Mouse (Mus musculus) CH12.LX (cell line): Measurements from ENCODE around the gene Alox12b. TPM values are rescaled to one million over a fixed set of nuclear protein-coding genes. Genes with fewer than 3 reads are reported as not detected.

Experiments used
- DNase-seq: peaks from one replicate; pipeline ENCODE4 v3.0.0-alpha.2; 2013; ENCODE audit errors: extremely low read depth
- H3K27ac ChIP-seq: 2 replicates; pipeline ENCODE4 v1.5.1; 2012; ENCODE audit warnings: low read depth, mild to moderate bottlenecking, control low read depth, moderate library complexity; ENCODE audit not compliant: insufficient read depth
- H3K27me3 ChIP-seq: replicated peaks from 2 replicates; pipeline ENCODE3; 2012; ENCODE audit warnings: inconsistent platforms
- H3K36me3 ChIP-seq, 2 experiments: replicated peaks in 1 of 2; 2 replicates each; pipeline versions ENCODE3 to v1.6.1; 2012; ENCODE audit warnings: inconsistent platforms in 1 of 2, low read length in 1 of 2, mild to moderate bottlenecking in 1 of 2, mixed read lengths in 1 of 2, moderate library complexity in 1 of 2; ENCODE audit not compliant: control insufficient read depth in 1 of 2, insufficient read depth in 1 of 2
- H3K4me1 ChIP-seq, 2 experiments: 2 replicates each; pipeline ENCODE4 v1.6.1; 2012; ENCODE audit warnings: inconsistent platforms in 1 of 2, moderate library complexity in 1 of 2; ENCODE audit not compliant: insufficient read depth in 2 of 2, control insufficient read depth in 1 of 2
- H3K4me2 ChIP-seq: 2 replicates; pipeline ENCODE4 v1.6.1; 2012; ENCODE audit warnings: low read depth, mild to moderate bottlenecking, control low read depth; ENCODE audit not compliant: poor library complexity, insufficient read depth, severe bottlenecking
- H3K4me3 ChIP-seq, 3 experiments: fragments of 150-350 bp in 1 of 3; sonication (generic) in 1 of 3; replicated peaks in 1 of 3; 2 replicates each; pipeline versions ENCODE3 to v1.5.1; 2011 to 2012; ENCODE audit warnings: low read depth in 2 of 3, low read length in 2 of 3, mild to moderate bottlenecking in 2 of 3, moderate library complexity in 2 of 3, control low read depth in 1 of 3, improper control_type of control experiment in 1 of 3, inconsistent platforms in 1 of 3, mixed read lengths in 1 of 3; ENCODE audit not compliant: poor library complexity in 1 of 3
- H3K79me2 ChIP-seq: replicated peaks from 2 replicates; pipeline ENCODE4 v1.6.1; 2012; ENCODE audit warnings: mild to moderate bottlenecking, moderate library complexity; ENCODE audit not compliant: control insufficient read depth, poor library complexity, insufficient read depth, severe bottlenecking; ENCODE audit errors: extremely low read depth
- H3K9ac ChIP-seq: 2 replicates; pipeline ENCODE4 v1.6.1; 2012; ENCODE audit warnings: low read depth, mild to moderate bottlenecking, control low read depth, moderate library complexity; ENCODE audit not compliant: insufficient read depth
- H3K9me3 ChIP-seq: replicated peaks from 2 replicates; pipeline ENCODE3; 2012; ENCODE audit warnings: low read length, inconsistent platforms, mixed read lengths
- CHD1 ChIP-seq: IDR thresholded peaks from 2 replicates; pipeline ENCODE4 v1.6.1; 2012; ENCODE audit warnings: low read depth, low read length, improper control_type of control experiment, inconsistent platforms
- CTCF ChIP-seq, 2 experiments: IDR thresholded peaks in 1 of 2; conservative IDR thresholded peaks in 1 of 2; 2 replicates each; pipeline ENCODE4 v1.5.1; 2011 to 2012; ENCODE audit warnings: low read depth in 2 of 2, low read length in 2 of 2, improper control_type of control experiment in 1 of 2, inconsistent platforms in 1 of 2, mild to moderate bottlenecking in 1 of 2, moderate library complexity in 1 of 2
- E2F4 ChIP-seq: IDR thresholded peaks from 2 replicates; pipeline ENCODE4 v1.6.1; 2011; ENCODE audit warnings: low read depth, low read length, improper control_type of control experiment; ENCODE audit not compliant: insufficient replicate concordance
- ELF1 ChIP-seq: IDR thresholded peaks from 2 replicates; pipeline ENCODE4 v1.6.1; 2014; ENCODE audit warnings: low read depth, mild to moderate bottlenecking, inconsistent platforms, low read length, improper control_type of control experiment
- HCFC1 ChIP-seq: IDR thresholded peaks from 2 replicates; pipeline ENCODE4 v1.6.1; 2012; ENCODE audit warnings: low read depth, mild to moderate bottlenecking, inconsistent platforms, low read length, improper control_type of control experiment
- JUN ChIP-seq: IDR thresholded peaks from 2 replicates; pipeline ENCODE4 v1.6.1; 2011; ENCODE audit warnings: low read depth, mild to moderate bottlenecking, low read length, improper control_type of control experiment, moderate library complexity; ENCODE audit not compliant: insufficient read depth
- MAX ChIP-seq: IDR thresholded peaks from 2 replicates; pipeline ENCODE4 v1.6.1; 2011; ENCODE audit warnings: low read length, improper control_type of control experiment
- MEF2A ChIP-seq: IDR thresholded peaks from 2 replicates; pipeline ENCODE4 v1.6.1; 2014; ENCODE audit warnings: low read depth, mild to moderate bottlenecking, inconsistent platforms, low read length, improper control_type of control experiment, borderline replicate concordance
- NRF1 ChIP-seq: IDR thresholded peaks from 2 replicates; pipeline ENCODE4 v1.6.1; 2014; ENCODE audit warnings: low read depth, mild to moderate bottlenecking, inconsistent platforms, low read length, improper control_type of control experiment, moderate library complexity
- PAX5 ChIP-seq: IDR thresholded peaks from 2 replicates; pipeline ENCODE4 v1.6.1; 2012; ENCODE audit warnings: low read length, inconsistent platforms, mixed read lengths
- POLR2AphosphoS2 ChIP-seq: IDR thresholded peaks from 2 replicates; pipeline ENCODE4 v1.6.1; 2011; ENCODE audit warnings: low read depth, low read length, improper control_type of control experiment
- SIN3A ChIP-seq: IDR thresholded peaks from 2 replicates; pipeline ENCODE4 v1.6.1; 2012; ENCODE audit warnings: low read length, improper control_type of control experiment, inconsistent platforms
- SMC3 ChIP-seq: IDR thresholded peaks from 2 replicates; pipeline ENCODE4 v1.6.1; 2011; ENCODE audit warnings: low read depth, low read length, improper control_type of control experiment
- TCF12 ChIP-seq: IDR thresholded peaks from 2 replicates; pipeline ENCODE4 v1.6.1; 2014; ENCODE audit warnings: low read depth, mild to moderate bottlenecking, inconsistent platforms, low read length, improper control_type of control experiment
- ZC3H11A ChIP-seq: IDR thresholded peaks from 2 replicates; pipeline ENCODE4 v1.6.1; 2012; ENCODE audit warnings: low read depth, mild to moderate bottlenecking, inconsistent platforms, low read length, improper control_type of control experiment
- ZKSCAN1 ChIP-seq: IDR thresholded peaks from 2 replicates; pipeline ENCODE4 v1.6.1; 2012; ENCODE audit warnings: low read depth, inconsistent platforms, low read length, improper control_type of control experiment, borderline replicate concordance
- ZMIZ1 ChIP-seq: IDR thresholded peaks from 2 replicates; pipeline ENCODE4 v1.6.1; 2012; ENCODE audit warnings: low read depth, mild to moderate bottlenecking, inconsistent platforms, low read length, improper control_type of control experiment
- ZNF384 ChIP-seq: IDR thresholded peaks from 2 replicates; pipeline ENCODE4 v1.6.1; 2012; ENCODE audit warnings: low read depth, low read length, improper control_type of control experiment, inconsistent platforms
- dilution Hi-C: fragments of 300-500 bp; cut with MboI; formaldehyde crosslinking; loops from 2 replicates; pipeline ENCODE4 v1.14.3; 2020; ENCODE audit warnings: low sequenced_read_pairs; ENCODE audit not compliant: extremely low pct_unique_long_range_greater_than_20kb, extremely low pct_ligation_motif_present
- in situ Hi-C: fragments of 300-500 bp; cut with MboI; formaldehyde crosslinking; loops from 3 replicates; pipeline ENCODE4 v1.14.3; 2019; ENCODE audit warnings: low sequenced_read_pairs, low pct_ligation_motif_present, low pct_unique_long_range_greater_than_20kb, mixed read lengths
- polyA plus RNA-seq: library from polyadenylated mRNA; unstranded; fragments of >175 nt; gene quantifications from 2 replicates; pipeline ENCODE4 v1.2.1, GENCODE M21; 2012; ENCODE audit warnings: low read depth; ENCODE audit not compliant: insufficient read length
- total RNA-seq, 2 experiments: library from RNA; depleted of rRNA; stranded (reverse); fragments of 300-350 nt in 1 of 2; fragments of >200 nt in 1 of 2; gene quantifications; 2 replicates each; pipeline ENCODE4 v1.2.3; 2012 to 2014

Gene Alox12b
- total and polyA plus RNA-seq, 3 experiments: not detected

DNA sequence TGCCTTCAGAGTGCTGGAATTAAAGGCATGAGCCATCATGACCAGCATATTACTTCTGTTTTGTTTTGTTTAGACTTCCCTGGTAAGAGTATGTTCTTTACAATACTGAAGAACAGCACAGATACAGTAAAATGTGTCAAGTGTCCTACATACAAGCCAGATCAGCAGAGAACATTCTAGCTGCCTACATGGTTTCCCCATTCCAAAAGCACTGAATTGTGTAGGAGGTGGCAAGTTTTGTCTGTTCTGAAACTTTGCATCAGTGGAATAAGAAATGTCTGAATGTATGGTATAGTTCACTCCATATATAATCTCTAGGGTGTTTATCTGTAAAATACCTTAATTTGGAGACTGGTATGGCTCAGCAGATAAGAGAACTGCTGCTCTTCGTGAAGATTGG, 1.4 kb upstream of the Alox12b start:
- H3K27ac ChIP-seq: no peak overlapping the region
- no peaks in the 10 kb centered on the region for H3K79me2 ChIP-seq
- in situ Hi-C loops (no loop called here), dilution Hi-C loops (no loop called here)
- H3K9me3 ChIP-seq: no peaks in the 10 kb centered on the region
- no peak for TF ChIP-seq MEF2A
- no peak for TF ChIP-seq TCF12
- no peak for TF ChIP-seq ZMIZ1
- no peak for TF ChIP-seq JUN
- TF ChIP-seq CHD1: no peak
- TF ChIP-seq HCFC1: no peak
- TF ChIP-seq POLR2AphosphoS2: no peak
- no peak for TF ChIP-seq PAX5
- no peak for TF ChIP-seq NRF1
- TF ChIP-seq ZNF384: no peak
- no peak for TF ChIP-seq E2F4
- no peak for TF ChIP-seq ELF1
- TF ChIP-seq SIN3A: no peak
- no peak for TF ChIP-seq MAX
- TF ChIP-seq ZKSCAN1: no peak
- no peak overlapping the region for H3K9ac ChIP-seq
- no peak overlapping the region for H3K4me3 ChIP-seq
- H3K36me3 ChIP-seq: no peaks in the 10 kb centered on the region
- no peak overlapping the region for H3K4me2 ChIP-seq
- DNase-seq: no peak
- H3K4me1 ChIP-seq: 0 out of 4 replicates have a peak, but pooled peaks cover 0 to 3% of the 10 kb centered on the region in 2 experiments
- peaks cover 86% of the 10 kb centered on the region for H3K27me3 ChIP-seq

DNA sequence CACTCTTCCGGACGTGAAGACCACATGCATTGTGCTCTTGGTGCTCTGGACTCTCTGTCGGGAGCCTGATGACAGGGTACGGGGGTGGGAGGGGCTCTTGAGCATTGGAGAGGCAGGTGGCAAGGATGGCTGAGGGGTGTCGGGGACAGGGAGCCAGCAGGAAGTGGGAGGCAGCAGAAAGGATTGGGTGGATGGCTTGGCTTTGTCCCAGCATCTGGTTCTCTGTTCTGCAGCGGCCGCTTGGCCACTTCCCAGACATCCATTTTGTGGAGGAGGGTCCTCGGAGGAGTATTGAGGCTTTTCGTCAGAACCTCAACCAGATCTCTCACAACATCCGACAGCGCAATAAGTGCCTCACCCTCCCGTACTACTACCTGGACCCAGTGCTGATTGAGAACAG, 12.5 kb downstream of the Alox12b start:
- Histone ChIP-seq H3K27me3 (peaks cover 87% of the 10 kb centered on the region), H3K27ac (no peak overlapping the region), H3K4me1 (peaks cover 0 to 2% of the 10 kb centered on the region in 2 experiments; a peak in 1 of 4 replicates), H3K4me3 (no peak overlapping the region), H3K4me2 (no peak overlapping the region), H3K79me2 (no peaks in the 10 kb centered on the region), H3K36me3 (no peaks in the 10 kb centered on the region), H3K9me3 (no peaks in the 10 kb centered on the region)
- in situ Hi-C loops: no loop called here
- dilution Hi-C loops: no loop called here
- DNase-seq: no peak
- no peak for TF ChIP-seq ZKSCAN1
- TF ChIP-seq, all 38 proteins: peak for 0
- H3K9ac ChIP-seq: no peak overlapping the region

GRCm38 (mm10) chr11:69171626-69172025, 14.8 kb downstream of the Alox12b start:
- Histone ChIP-seq H3K27me3 (peaks cover 87% of the 10 kb centered on the region), H3K9me3 (no peaks in the 10 kb centered on the region), H3K4me3 (no peak overlapping the region), H3K27ac (no peak overlapping the region), H3K4me2 (no peak overlapping the region), H3K79me2 (no peaks in the 10 kb centered on the region), H3K4me1 (peaks cover 4 to 7% of the 10 kb centered on the region in 2 experiments; a peak in 1 of 4 replicates), H3K9ac (no peak overlapping the region), H3K36me3 (no peaks in the 10 kb centered on the region)
- peak; percentile 33 for DNase-seq
- TF ChIP-seq ZC3H11A: no peak
- peak; percentile 81 to 83 for TF ChIP-seq CTCF (conservative IDR thresholded peaks at IDR 0.05 in 1 of 2, IDR thresholded peaks at IDR 0.05 in 1 of 2; ENCODE audit: low read depth in 2 of 2, low read length in 2 of 2)
- TF ChIP-seq SMC3: peak; percentile 49
- in situ Hi-C loops: no loop called here
- dilution Hi-C loops: no loop called here
